Mouse (Mus musculus): ENCODE data around the gene Zfyve28. TPM values are rescaled to one million over a fixed set of nuclear protein-coding genes. Genes with fewer than 3 reads are reported as not detected.
A peak's percentile ranks its signal among the peaks of the same experiment; 100 is the strongest.

Zfyve28 gene
- polyA plus RNA-seq, 1 experiment from 2014 or later: 1.4 TPM

GRCm38 (mm10) chr5:34269197-34269920 is 18.9 kb downstream of the Zfyve28 start:
- H3K4me3 ChIP-seq (ENCODE audit: low read depth, low read length): no peak overlapping the region

DNA sequence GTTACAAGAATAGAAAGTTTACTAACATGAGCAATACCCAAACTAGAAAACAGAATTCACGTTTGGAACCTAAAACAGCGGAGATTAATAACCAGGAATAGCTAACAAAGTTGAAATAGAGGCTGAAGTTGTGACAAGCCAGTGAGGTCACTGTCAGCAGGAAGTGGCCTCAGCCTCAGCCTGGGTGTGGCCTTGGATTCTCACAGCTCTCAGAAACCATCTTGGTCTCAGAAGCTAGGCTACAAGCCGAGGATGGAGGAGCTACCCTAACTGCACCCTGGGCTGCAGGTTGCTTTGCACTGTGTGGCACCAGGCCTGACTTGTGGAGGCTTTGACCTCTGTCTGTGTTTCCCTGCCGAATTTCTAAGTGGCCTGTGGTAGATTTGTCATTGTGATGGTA is 22.2 kb downstream of the Zfyve28 start:
- H3K36me3 ChIP-seq (ENCODE audit: control insufficient read depth, insufficient read depth, low read length): no peaks in the 10 kb centered on the region
- no peak overlapping the region for H3K4me2 ChIP-seq (ENCODE audit: low read length)
- whole genome bisulfite sequencing: 85% methylated on average over 4 of the region's 4 CpGs
- DNase-seq (ENCODE audit: low spot score): no peak
- H3K9ac ChIP-seq (ENCODE audit: low read length): no peak overlapping the region
- no peak overlapping the region for H3K27ac ChIP-seq (ENCODE audit: low read depth, low read length)
- H3K27me3 ChIP-seq (replicated peaks; ENCODE audit: control insufficient read depth, insufficient read depth, low read length): no peaks in the 10 kb centered on the region
- no peaks in the 10 kb centered on the region for H3K4me1 ChIP-seq (ENCODE audit: control insufficient read depth, insufficient read depth, low read length)
- H3K4me3 ChIP-seq (ENCODE audit: low read depth, low read length): no peak overlapping the region
- no peak for ATAC-seq
- H3K9me3 ChIP-seq (replicated peaks; ENCODE audit: control insufficient read depth, low read length): no peaks in the 10 kb centered on the region

More at GRCm38 (mm10) chr5:34269197-34269920, 18.9 kb downstream of the Zfyve28 start:
- H3K9ac ChIP-seq (ENCODE audit: low read length): no peak overlapping the region
- no peaks in the 10 kb centered on the region for H3K36me3 ChIP-seq (ENCODE audit: control insufficient read depth, insufficient read depth, low read length)
- no peak for ATAC-seq
- no peaks in the 10 kb centered on the region for H3K4me1 ChIP-seq (ENCODE audit: control insufficient read depth, insufficient read depth, low read length)
- WGBS: 87% methylated on average over 16 of the region's 16 CpGs
- no peaks in the 10 kb centered on the region for H3K27me3 ChIP-seq (replicated peaks; ENCODE audit: control insufficient read depth, insufficient read depth, low read length)
- DNase-seq (ENCODE audit: low spot score): no peak
- H3K9me3 ChIP-seq (replicated peaks; ENCODE audit: control insufficient read depth, low read length): no peaks in the 10 kb centered on the region
- H3K27ac ChIP-seq (ENCODE audit: low read depth, low read length): no peak overlapping the region
- H3K4me2 ChIP-seq (ENCODE audit: low read length): no peak overlapping the region

GRCm38 (mm10) chr5:34259172-34259816 is 29.0 kb downstream of the Zfyve28 start:
- Histone ChIP-seq H3K9ac (ENCODE audit: low read length) (no peak overlapping the region), H3K4me1 (ENCODE audit: control insufficient read depth, insufficient read depth, low read length) (no peaks in the 10 kb centered on the region), H3K27ac (ENCODE audit: low read depth, low read length) (no peak overlapping the region), H3K36me3 (ENCODE audit: control insufficient read depth, insufficient read depth, low read length) (no peaks in the 10 kb centered on the region), H3K9me3 (replicated peaks; ENCODE audit: control insufficient read depth, low read length) (no peaks in the 10 kb centered on the region), H3K27me3 (replicated peaks; ENCODE audit: control insufficient read depth, insufficient read depth, low read length) (no peaks in the 10 kb centered on the region), H3K4me3 (ENCODE audit: low read depth, low read length) (no peak overlapping the region), H3K4me2 (ENCODE audit: low read length) (no peak overlapping the region)
- DNase-seq (ENCODE audit: low spot score) (no peak), ATAC-seq (no peak)
- 60% methylated on average over 3 of the region's 3 CpGs for WGBS

DNA sequence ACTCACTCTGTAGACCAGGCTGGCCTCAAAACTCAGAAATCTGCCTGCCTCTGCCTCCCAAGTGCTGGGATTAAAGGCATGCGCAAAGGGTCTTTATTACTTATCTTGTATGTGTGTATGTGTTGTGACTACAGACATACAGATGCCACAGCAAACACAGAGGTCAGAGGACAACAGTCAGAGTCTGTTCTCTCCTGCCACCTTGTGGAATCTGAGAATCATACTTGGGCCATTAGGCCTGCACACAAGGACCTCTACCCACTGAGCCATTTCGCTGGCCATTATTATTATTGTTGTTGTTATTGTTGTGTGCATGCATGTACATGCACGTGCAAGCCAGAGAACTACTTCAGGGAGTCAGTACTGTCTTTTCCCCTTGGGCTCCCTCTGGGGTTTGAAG is 33.1 kb downstream of the Zfyve28 start:
- Histone ChIP-seq H3K36me3 (ENCODE audit: control insufficient read depth, insufficient read depth, low read length) (no peaks in the 10 kb centered on the region), H3K4me3 (ENCODE audit: low read depth, low read length) (no peak overlapping the region), H3K4me1 (ENCODE audit: control insufficient read depth, insufficient read depth, low read length) (peaks cover 27% of the 10 kb centered on the region), H3K27ac (ENCODE audit: low read depth, low read length) (no peak overlapping the region), H3K27me3 (replicated peaks; ENCODE audit: control insufficient read depth, insufficient read depth, low read length) (no peaks in the 10 kb centered on the region), H3K9me3 (replicated peaks; ENCODE audit: control insufficient read depth, low read length) (no peaks in the 10 kb centered on the region), H3K4me2 (ENCODE audit: low read length) (no peak overlapping the region), H3K9ac (ENCODE audit: low read length) (no peak overlapping the region)
- WGBS: 92% methylated on average over 3 of the region's 3 CpGs
- DNase-seq (ENCODE audit: low spot score): no peak
- ATAC-seq: no peak

- Histone ChIP-seq H3K4me3 (ENCODE audit: low read depth, low read length) (no peak overlapping the region), H3K27ac (ENCODE audit: low read depth, low read length) (no peak overlapping the region), H3K27me3 (replicated peaks; ENCODE audit: control insufficient read depth, insufficient read depth, low read length) (no peaks in the 10 kb centered on the region), H3K4me2 (ENCODE audit: low read length) (no peak overlapping the region), H3K9ac (ENCODE audit: low read length) (no peak overlapping the region), H3K9me3 (replicated peaks; ENCODE audit: control insufficient read depth, low read length) (no peaks in the 10 kb centered on the region), H3K4me1 (ENCODE audit: control insufficient read depth, insufficient read depth, low read length) (peaks cover 34% of the 10 kb centered on the region), H3K36me3 (ENCODE audit: control insufficient read depth, insufficient read depth, low read length) (no peaks in the 10 kb centered on the region)
- DNase-seq (ENCODE audit: low spot score): no peak
- WGBS: 78% methylated on average over 8 of the region's 8 CpGs
- no peak for ATAC-seq
Measured at GRCm38 (mm10) chr5:34254309-34254708, 33.9 kb downstream of the Zfyve28 start.

DNA sequence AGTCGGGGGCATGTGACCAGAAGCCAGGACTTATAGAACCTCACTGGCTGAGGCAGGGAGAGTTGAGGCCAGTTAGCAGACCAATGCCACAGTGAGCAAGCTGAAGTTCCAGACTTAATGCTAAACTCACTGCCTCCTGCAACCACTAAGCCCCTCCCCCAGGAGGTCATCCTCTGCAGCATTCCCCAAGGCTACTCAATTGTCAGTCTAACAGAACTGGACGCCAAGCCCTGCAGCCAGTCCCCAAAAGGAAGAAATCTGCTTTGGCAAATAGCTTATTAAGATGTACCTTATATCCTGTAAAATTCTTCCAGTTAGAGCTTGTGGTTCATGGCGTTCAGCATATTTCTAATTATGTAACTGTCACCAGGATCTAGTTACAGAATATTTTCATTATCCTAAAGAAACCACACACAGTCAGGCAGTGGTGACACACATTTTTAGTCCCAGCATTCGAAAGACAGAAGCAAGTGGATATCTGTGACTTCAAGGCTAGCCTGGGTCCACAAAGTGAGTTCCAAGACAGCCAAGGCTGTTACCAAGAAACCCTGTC is 35.2 kb downstream of the Zfyve28 start:
- ATAC-seq (peak; percentile 16; the same call in 1 of the 2 replicates), DNase-seq (ENCODE audit: low spot score) (no peak)
- peaks cover 34% of the 10 kb centered on the region for H3K4me1 ChIP-seq (ENCODE audit: control insufficient read depth, insufficient read depth, low read length)
- WGBS: 57% methylated on average over 4 of the region's 4 CpGs
- H3K27me3 ChIP-seq (replicated peaks; ENCODE audit: control insufficient read depth, insufficient read depth, low read length): no peaks in the 10 kb centered on the region
- no peak overlapping the region for H3K9ac ChIP-seq (ENCODE audit: low read length)
- H3K9me3 ChIP-seq (replicated peaks; ENCODE audit: control insufficient read depth, low read length): no peaks in the 10 kb centered on the region
- H3K27ac ChIP-seq (ENCODE audit: low read depth, low read length): 0 out of 2 replicates have a peak overlapping the region, but pooled peaks have one; percentile 29
- no peak overlapping the region for H3K4me3 ChIP-seq (ENCODE audit: low read depth, low read length)
- no peak overlapping the region for H3K4me2 ChIP-seq (ENCODE audit: low read length)
- H3K36me3 ChIP-seq (ENCODE audit: control insufficient read depth, insufficient read depth, low read length): no peaks in the 10 kb centered on the region

GRCm38 (mm10) chr5:34252307-34252966 is 35.8 kb downstream of the Zfyve28 start:
- no peaks in the 10 kb centered on the region for H3K27me3 ChIP-seq (replicated peaks; ENCODE audit: control insufficient read depth, insufficient read depth, low read length)
- peak overlapping the region; percentile 54; the same call in 1 of the 2 replicates for H3K27ac ChIP-seq (ENCODE audit: low read depth, low read length)
- ATAC-seq (peak; percentile 88), DNase-seq (ENCODE audit: low spot score) (peak; percentile 93)
- H3K4me2 ChIP-seq (ENCODE audit: low read length): no peak overlapping the region
- 6% methylated on average over 4 of the region's 4 CpGs for WGBS
- H3K36me3 ChIP-seq (ENCODE audit: control insufficient read depth, insufficient read depth, low read length): no peaks in the 10 kb centered on the region
- peaks cover 34% of the 10 kb centered on the region for H3K4me1 ChIP-seq (ENCODE audit: control insufficient read depth, insufficient read depth, low read length)
- H3K9me3 ChIP-seq (replicated peaks; ENCODE audit: control insufficient read depth, low read length): no peaks in the 10 kb centered on the region
- H3K4me3 ChIP-seq (ENCODE audit: low read depth, low read length): no peak overlapping the region
- H3K9ac ChIP-seq (ENCODE audit: low read length): no peak overlapping the region

DNA sequence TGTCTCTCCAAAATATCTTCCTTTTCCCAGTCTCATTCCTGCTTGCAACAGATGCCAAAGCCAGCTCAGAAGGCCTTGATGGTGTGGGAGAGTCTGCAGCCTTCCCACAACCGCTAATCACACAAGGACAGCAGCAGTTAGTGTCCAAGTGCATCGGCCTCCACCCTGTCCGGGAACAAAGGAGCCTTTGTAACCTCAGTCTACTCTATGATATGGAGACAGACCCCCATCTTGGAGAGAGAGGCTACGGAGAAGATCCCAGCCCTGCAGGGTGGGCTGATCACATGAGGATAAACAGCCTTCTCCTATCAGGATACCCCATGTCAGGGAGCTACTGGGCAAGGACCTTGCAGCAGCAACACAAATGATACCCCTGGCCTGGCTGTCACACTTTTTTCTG is 36.5 kb downstream of the Zfyve28 start:
- H3K27me3 ChIP-seq (replicated peaks; ENCODE audit: control insufficient read depth, insufficient read depth, low read length): no peaks in the 10 kb centered on the region
- ATAC-seq: peak; percentile 49
- WGBS: 17% methylated on average over 4 of the region's 4 CpGs
- H3K4me2 ChIP-seq (ENCODE audit: low read length): no peak overlapping the region
- H3K9ac ChIP-seq (ENCODE audit: low read length): no peak overlapping the region
- no peak overlapping the region for H3K4me3 ChIP-seq (ENCODE audit: low read depth, low read length)
- peak overlapping the region; percentile 54; the same call in 1 of the 2 replicates for H3K27ac ChIP-seq (ENCODE audit: low read depth, low read length)
- DNase-seq (ENCODE audit: low spot score): peak; percentile 38
- H3K36me3 ChIP-seq (ENCODE audit: control insufficient read depth, insufficient read depth, low read length): no peaks in the 10 kb centered on the region
- H3K4me1 ChIP-seq (ENCODE audit: control insufficient read depth, insufficient read depth, low read length): peaks cover 34% of the 10 kb centered on the region
- no peaks in the 10 kb centered on the region for H3K9me3 ChIP-seq (replicated peaks; ENCODE audit: control insufficient read depth, low read length)
